Mouse (Mus musculus) heart, adult 2 months (tissue): Measurements from ENCODE around the gene Drd1.
A peak's percentile ranks its signal among the peaks of the same experiment; 100 is the strongest.

Experiments used
- CTCF ChIP-seq: fragments of 200-600 bp; IDR thresholded peaks from 2 replicates; pipeline ENCODE4 v1.8.1; 2022; ENCODE audit warnings: antibody characterized with exemption, mild to moderate bottlenecking, moderate library complexity
- EP300 ChIP-seq: fragments of 200-500 bp; IDR thresholded peaks from 2 replicates; pipeline ENCODE4 v1.6.1; 2011; ENCODE audit warnings: low read depth, low read length, control low read depth; ENCODE audit not compliant: insufficient read depth

DNA sequence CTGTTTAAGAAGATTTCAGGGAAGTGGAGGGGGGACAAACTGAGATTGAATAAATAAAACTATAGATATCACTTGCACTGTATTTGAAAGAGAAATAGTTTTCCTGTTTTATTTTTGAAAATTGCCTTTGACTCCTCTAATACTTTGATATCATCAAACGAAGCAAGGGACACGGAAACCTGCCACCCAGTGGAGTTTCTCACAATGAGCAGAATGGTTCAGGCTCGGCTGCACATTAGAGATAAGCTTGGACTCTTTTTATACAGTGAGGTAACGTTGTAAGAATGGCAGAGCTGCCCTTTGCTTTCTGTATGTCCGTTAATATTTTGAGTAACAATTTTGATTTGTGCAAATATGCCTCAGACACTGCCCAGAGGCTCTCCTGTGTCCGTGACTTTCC is 36.2 kb upstream of the Drd1 start:
- TF ChIP-seq CTCF (peak; percentile 43), EP300 (no peak)
